Mouse (Mus musculus): Measurements from ENCODE around the gene Ccdc97.

Gene Ccdc97

DNA sequence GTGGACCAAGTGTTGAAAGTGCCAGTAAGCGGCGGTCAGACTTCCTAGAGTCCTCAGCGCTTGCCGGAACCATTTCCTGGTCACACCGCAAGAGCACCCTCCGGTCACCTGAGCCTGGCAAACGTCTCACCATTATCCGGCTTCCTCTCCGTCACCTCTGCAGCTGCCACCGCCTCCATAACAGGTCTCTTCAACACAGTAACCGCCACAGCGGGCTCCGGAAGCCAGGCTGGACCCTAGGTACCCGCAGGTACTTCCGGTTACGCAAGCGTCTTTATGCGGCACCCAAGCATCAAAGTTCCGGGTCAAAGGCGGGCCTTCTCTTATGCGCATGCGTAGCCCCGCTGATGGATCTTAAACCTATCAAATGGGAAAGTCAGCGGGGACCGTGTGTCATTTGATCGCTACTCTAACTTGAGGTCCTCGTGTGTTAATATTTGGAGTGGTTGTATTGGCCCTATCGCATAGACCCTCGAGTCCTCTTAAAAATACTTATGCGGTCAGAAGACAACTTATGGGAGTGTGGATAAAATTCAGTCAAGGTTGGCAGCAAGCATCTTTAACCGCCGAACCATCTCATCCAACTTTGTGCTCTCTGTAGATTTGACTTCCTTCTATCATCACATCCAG, at the start of gene Ccdc97:
Gene Ccdc97 (minus strand): TSS at position 301 of the 630 bp plus-strand sequence.
- in situ Hi-C loops (cut with MboI; ENCODE audit: unreplicated experiment in 2 of 2) = loop anchor here (5.0 to 25.0 kb wide), 5 partner anchors 37 to 1157 kb away; partner anchors contain the start of genes B3gnt8 (in 1 of the 2), B9d2 (in 1 of the 2), Cd79a (in 1 of the 2) and Ceacam1 (in 1 of the 2)

DNA sequence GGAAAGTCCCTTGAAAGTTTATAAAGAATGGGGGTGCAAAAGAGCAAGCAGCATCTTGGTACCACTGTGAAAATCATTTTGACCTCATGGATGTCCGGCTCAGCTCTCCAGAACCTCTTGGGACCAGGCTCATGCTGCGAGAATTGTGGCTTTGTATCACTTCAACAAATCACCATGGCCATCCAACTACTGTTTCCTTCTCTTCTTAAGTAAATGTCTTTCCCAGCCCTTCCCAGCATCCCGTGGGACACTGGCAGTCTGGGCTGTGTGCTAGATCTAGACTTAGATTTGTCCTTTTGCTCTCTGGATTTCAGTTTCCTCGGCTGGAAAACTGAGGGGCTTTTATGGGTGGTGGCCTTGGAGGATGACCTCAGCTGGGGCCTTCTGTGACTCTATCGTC, 49.3 kb upstream of the Ccdc97 start:
- in situ Hi-C loops (cut with MboI; ENCODE audit: unreplicated experiment in 2 of 2) = loop anchor here (25.0 kb wide), 4 partner anchors 1369 to 1681 kb away; partner anchors contain the start of genes Zfp61 (in 2 of the 2), Zfp94 (in 2 of the 2) and Zfp180 (in 1 of the 2)

GRCm38 (mm10) chr7:25766108-25766507, 47.2 kb upstream of the Ccdc97 start:
- in situ Hi-C loops (cut with MboI; ENCODE audit: unreplicated experiment in 2 of 2) = loop anchor here (25.0 kb wide), 4 partner anchors 1371 to 1679 kb away; partner anchors contain the start of genes Zfp61 (in 2 of the 2), Zfp94 (in 2 of the 2) and Zfp180 (in 1 of the 2)

- in situ Hi-C loops (cut with MboI; ENCODE audit: unreplicated experiment in 2 of 2) = loop anchor here (25.0 kb wide), 4 partner anchors 1373 to 1677 kb away; partner anchors contain the start of genes Zfp61 (in 2 of the 2), Zfp94 (in 2 of the 2) and Zfp180 (in 1 of the 2)
Observed at GRCm38 (mm10) chr7:25764221-25764620, 45.3 kb upstream of the Ccdc97 start.

GRCm38 (mm10) chr7:25763678-25764077, 44.8 kb upstream of the Ccdc97 start:
- in situ Hi-C loops (cut with MboI; ENCODE audit: unreplicated experiment in 2 of 2) = loop anchor here (25.0 kb wide), 4 partner anchors 1374 to 1676 kb away; partner anchors contain the start of genes Zfp61 (in 2 of the 2), Zfp94 (in 2 of the 2) and Zfp180 (in 1 of the 2)

DNA sequence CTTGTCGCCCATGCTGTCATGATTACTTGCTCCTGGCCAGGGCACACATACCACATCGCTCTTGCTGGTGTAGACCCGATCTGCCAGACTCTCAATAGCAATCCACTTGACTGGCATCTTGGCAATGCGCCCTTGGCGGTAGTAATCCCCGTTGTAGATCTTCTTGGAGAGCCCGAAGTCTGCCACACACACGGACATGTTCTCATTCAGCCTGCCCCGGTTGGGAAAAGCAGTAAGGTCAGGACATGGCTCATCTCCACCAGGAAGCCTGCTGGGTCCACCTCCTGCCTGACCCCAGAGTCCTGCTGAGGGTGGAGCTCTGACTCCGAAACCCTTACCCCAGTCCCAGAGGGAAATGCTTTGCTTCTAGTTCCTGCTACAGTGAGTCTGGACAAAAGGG, 42.5 kb upstream of the Ccdc97 start:
- in situ Hi-C loops (cut with MboI; ENCODE audit: unreplicated experiment in 2 of 2) = loop anchor here (25.0 kb wide), 4 partner anchors 1376 to 1674 kb away; partner anchors contain the start of genes Zfp61 (in 2 of the 2), Zfp94 (in 2 of the 2) and Zfp180 (in 1 of the 2)

DNA sequence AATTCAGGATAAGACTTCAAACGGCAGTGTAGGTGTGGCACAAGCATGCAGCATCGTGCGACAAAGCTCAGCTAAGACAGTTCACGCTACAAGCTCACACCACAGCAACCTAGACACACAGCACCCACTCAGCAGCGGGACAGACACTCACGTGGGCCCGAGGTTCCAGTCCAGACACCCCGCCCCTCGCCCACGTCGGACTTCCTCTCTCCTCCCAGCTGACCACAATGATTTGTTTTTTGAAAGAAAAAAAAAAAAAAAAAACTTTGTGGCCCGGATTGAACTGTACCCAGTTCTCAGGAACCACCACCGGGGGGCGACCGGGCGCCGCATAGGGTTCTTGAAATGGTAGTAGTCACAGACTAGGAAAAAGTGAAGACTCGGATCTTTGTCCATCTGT, 37.1 kb upstream of the Ccdc97 start:
- in situ Hi-C loops (cut with MboI; ENCODE audit: unreplicated experiment in 2 of 2) = loop anchor here (5.0 to 25.0 kb wide), 9 partner anchors 51 to 1919 kb away; partner anchors contain the start of genes Zfp61 (in 2 of the 2), Zfp94 (in 2 of the 2), Arhgef1 (in 1 of the 2) and Map3k10 (in 1 of the 2)

DNA sequence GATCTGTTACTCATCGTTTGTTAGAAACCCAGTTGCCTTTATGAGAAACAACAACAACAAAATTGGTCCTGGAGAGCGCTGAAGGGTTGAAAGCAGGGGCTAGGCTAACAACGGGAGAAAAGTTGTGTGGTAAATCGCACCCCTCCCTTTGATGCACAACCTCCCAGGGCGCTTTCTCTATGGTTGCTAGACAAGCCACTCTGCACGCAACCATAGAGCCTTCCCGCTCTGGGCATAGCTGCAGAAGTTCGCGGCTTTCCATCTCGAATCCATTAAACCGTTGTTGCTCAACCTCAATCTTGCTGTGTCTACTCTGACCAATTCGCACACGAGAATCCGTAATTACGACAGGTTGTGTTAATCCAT, 36.6 kb upstream of the Ccdc97 start:
- in situ Hi-C loops (cut with MboI; ENCODE audit: unreplicated experiment in 2 of 2) = loop anchor here (5.0 to 25.0 kb wide), 9 partner anchors 52 to 1919 kb away; partner anchors contain the start of genes Zfp61 (in 2 of the 2), Zfp94 (in 2 of the 2), Arhgef1 (in 1 of the 2) and Map3k10 (in 1 of the 2)

DNA sequence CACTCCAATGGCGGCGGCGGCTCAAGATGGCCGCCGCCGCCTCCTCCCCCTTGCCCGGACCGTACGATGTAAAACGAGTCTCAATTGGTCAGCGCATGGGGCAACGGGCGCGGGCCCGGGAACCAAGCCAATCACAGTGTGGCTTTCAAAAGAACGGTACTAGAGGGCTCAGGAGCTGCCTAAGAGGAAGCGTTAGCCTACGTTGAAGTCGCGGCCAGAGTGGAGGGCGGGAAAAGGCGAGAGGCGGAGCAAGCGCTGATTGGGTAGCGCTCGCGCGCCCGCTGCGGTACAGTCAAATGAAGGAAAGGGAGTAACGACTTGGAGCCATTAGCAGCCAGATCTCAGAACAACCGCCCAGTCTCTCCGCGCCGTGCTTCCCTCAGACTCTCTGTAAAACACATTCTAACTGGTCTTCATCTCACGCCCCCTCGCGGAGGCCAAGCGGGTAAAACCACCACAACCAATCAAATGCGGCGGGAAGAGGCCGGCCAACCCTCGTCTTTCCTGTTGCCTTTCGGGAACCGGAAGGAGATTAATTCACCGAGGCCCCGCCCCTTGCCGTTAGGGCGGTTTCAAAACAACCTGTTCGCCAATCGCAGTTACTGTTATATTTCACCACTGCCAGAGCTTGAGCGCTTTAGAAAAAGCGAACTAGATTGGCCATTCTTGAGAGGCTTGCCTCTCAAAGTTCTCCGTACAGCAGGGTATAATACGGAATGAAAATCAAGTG, 36.0 kb upstream of the Ccdc97 start, which contains the start of gene Hnrnpul1:
Gene Hnrnpul1 (minus strand): TSS at position 20 of the 730 bp plus-strand sequence.
- in situ Hi-C loops (cut with MboI; ENCODE audit: unreplicated experiment in 2 of 2) = loop anchor here (5.0 to 25.0 kb wide), 13 partner anchors 43 to 1920 kb away; partner anchors contain the start of genes Zfp61 (in 2 of the 2), Zfp94 (in 2 of the 2), Arhgef1 (in 1 of the 2) and B9d2 (in 1 of the 2)

- in situ Hi-C loops (cut with MboI; ENCODE audit: unreplicated experiment in 2 of 2) = loop anchor here (5.0 to 25.0 kb wide), 10 partner anchors 42 to 1920 kb away; partner anchors contain the start of genes Zfp61 (in 2 of the 2), Zfp94 (in 2 of the 2), Arhgef1 (in 1 of the 2) and B9d2 (in 1 of the 2)
Observed at GRCm38 (mm10) chr7:25754439-25754737, 35.5 kb upstream of the Ccdc97 start.

- in situ Hi-C loops (cut with MboI; ENCODE audit: unreplicated experiment in 2 of 2) = loop anchor here (5.0 to 25.0 kb wide), 10 partner anchors 42 to 1921 kb away; partner anchors contain the start of genes Zfp61 (in 2 of the 2), Zfp94 (in 2 of the 2), Arhgef1 (in 1 of the 2) and B9d2 (in 1 of the 2)
Observed at GRCm38 (mm10) chr7:25753643-25754438, 35.0 kb upstream of the Ccdc97 start.

DNA sequence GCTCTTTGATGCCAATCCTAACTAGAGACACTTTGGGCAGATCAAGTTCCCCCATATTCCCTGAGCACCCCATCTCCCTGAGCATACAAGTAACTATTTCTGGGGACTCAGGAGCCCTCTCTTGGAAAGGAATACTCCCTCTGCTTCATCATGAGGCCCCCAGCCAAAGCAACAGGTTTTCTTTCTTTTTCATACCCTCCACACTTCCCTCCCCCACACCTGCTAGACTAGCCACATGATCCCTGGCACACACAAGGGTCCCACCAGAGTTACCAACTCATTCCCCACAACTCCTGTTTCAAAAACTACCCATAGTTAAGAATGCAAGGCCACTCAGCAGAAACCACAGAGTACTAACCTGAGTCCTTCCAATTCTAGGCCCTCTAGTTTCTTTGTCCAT, 34.2 kb upstream of the Ccdc97 start:
- in situ Hi-C loops (cut with MboI; ENCODE audit: unreplicated experiment in 2 of 2) = loop anchor here (5.0 to 25.0 kb wide), 10 partner anchors 41 to 1922 kb away; partner anchors contain the start of genes Zfp61 (in 2 of the 2), Zfp94 (in 2 of the 2), Arhgef1 (in 1 of the 2) and B9d2 (in 1 of the 2)

GRCm38 (mm10) chr7:25746844-25747243, 28.0 kb upstream of the Ccdc97 start:
- in situ Hi-C loops (cut with MboI; ENCODE audit: unreplicated experiment in 2 of 2) = no loop called here

GRCm38 (mm10) chr7:25738277-25738676, 19.4 kb upstream of the Ccdc97 start:
- in situ Hi-C loops (cut with MboI; ENCODE audit: unreplicated experiment in 2 of 2) = loop anchor here in 1 of 2 experiments (10.0 kb wide), 1 partner anchor 253 kb away; no protein-coding TSS in a partner anchor

- in situ Hi-C loops (cut with MboI; ENCODE audit: unreplicated experiment in 2 of 2) = loop anchor here in 1 of 2 experiments (10.0 kb wide), 1 partner anchor 252 kb away; no protein-coding TSS in a partner anchor
Observed at GRCm38 (mm10) chr7:25736920-25737319, 18.0 kb upstream of the Ccdc97 start.

DNA sequence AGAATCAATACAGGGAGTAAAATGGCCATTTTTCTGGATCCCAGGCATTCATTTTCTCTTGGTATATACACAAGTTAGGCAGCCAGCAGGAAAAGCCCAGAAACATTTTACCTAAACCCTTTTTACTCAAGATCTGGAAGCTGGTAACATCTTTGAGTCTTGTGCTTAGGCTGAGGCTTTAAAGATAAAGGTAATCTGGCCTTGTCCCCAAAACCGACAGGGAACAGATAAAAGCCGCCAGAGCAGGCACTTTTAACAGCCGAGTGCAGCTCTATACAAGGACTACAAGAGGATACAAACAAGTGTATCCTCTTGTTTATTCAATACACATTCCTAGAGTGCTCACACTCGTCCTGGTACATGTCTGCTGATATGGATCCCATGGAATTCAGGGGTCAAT, 16.1 kb upstream of the Ccdc97 start:
- in situ Hi-C loops (cut with MboI; ENCODE audit: unreplicated experiment in 2 of 2) = loop anchor here in 1 of 2 experiments (10.0 kb wide), 1 partner anchor 250 kb away; no protein-coding TSS in a partner anchor

- in situ Hi-C loops (cut with MboI; ENCODE audit: unreplicated experiment in 2 of 2) = loop anchor here in 1 of 2 experiments (10.0 kb wide), 1 partner anchor 247 kb away; no protein-coding TSS in a partner anchor
Observed at GRCm38 (mm10) chr7:25731294-25732055, 12.6 kb upstream of the Ccdc97 start.

DNA sequence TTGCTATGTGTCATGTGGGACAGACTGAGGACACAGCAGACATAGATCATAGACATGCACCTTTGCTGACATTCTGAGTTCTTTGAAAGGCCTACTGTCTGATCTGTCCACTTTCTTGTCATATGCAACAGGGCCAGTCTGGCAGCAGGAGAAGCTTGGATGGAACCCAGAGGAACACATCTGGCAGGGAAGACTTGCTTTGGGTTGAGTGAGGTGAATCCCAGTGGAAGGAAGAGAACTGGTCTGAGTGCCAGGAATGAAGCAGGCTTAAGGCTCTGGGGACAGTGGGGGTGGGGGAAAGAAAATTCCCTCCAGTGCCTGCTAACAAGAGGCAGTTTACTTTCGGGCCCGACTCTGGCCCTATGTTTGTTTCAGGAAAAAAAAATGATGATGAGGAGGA, 11.0 kb upstream of the Ccdc97 start:
- in situ Hi-C loops (cut with MboI; ENCODE audit: unreplicated experiment in 2 of 2) = loop anchor here in 1 of 2 experiments (10.0 kb wide), 1 partner anchor 245 kb away; no protein-coding TSS in a partner anchor
